Mouse (Mus musculus): ENCODE results near the gene Stra6. TPM values are rescaled to one million over a fixed set of nuclear protein-coding genes. Genes with fewer than 3 reads are reported as not detected.

Gene Stra6
- polyA plus RNA-seq, 1 experiment from 2014 or later: 38.0 TPM

GRCm38 (mm10) chr9:58053102-58053501, 10.5 kb upstream of the Stra6 start:
- Histone ChIP-seq H3K36me3 (replicated peaks; ENCODE audit: control insufficient read depth, insufficient read depth, low read depth, low read length) (no peaks in the 10 kb centered on the region), H3K9ac (replicated peaks; ENCODE audit: low read length) (no peak overlapping the region), H3K9me3 (replicated peaks; ENCODE audit: control insufficient read depth, low read length) (no peaks in the 10 kb centered on the region), H3K4me2 (ENCODE audit: low read depth, low read length) (no peak overlapping the region), H3K4me3 (ENCODE audit: low read depth, low read length) (no peak overlapping the region), H3K4me1 (ENCODE audit: control insufficient read depth, insufficient read depth, low read length) (no peaks in the 10 kb centered on the region; the same call in 1 of the 2 replicates), H3K27me3 (ENCODE audit: control insufficient read depth, insufficient read depth, low read length) (no peaks in the 10 kb centered on the region), H3K27ac (replicated peaks; ENCODE audit: low read depth, low read length) (no peak overlapping the region)
- 10% methylated on average over 3 of the region's 3 CpGs for WGBS
- DNase-seq (ENCODE audit: low spot score) (peak; percentile 79), ATAC-seq (replicated peaks; ENCODE audit: insufficient number of reproducible peaks, low FRiP score, low TSS enrichment, low read depth) (0 out of 2 replicates have a peak, but pooled peaks have one; percentile 25)

GRCm38 (mm10) chr9:58053544-58053943, 10.0 kb upstream of the Stra6 start:
- H3K9ac ChIP-seq (replicated peaks; ENCODE audit: low read length): no peak overlapping the region
- no peak overlapping the region for H3K27ac ChIP-seq (replicated peaks; ENCODE audit: low read depth, low read length)
- ATAC-seq (replicated peaks; ENCODE audit: insufficient number of reproducible peaks, low FRiP score, low TSS enrichment, low read depth) (no peak), DNase-seq (ENCODE audit: low spot score) (no peak)
- whole genome bisulfite sequencing: 49% methylated on average over 3 of the region's 3 CpGs
- no peaks in the 10 kb centered on the region for H3K36me3 ChIP-seq (replicated peaks; ENCODE audit: control insufficient read depth, insufficient read depth, low read depth, low read length)
- H3K4me3 ChIP-seq (ENCODE audit: low read depth, low read length): no peak overlapping the region
- no peak overlapping the region for H3K4me2 ChIP-seq (ENCODE audit: low read depth, low read length)
- H3K27me3 ChIP-seq (ENCODE audit: control insufficient read depth, insufficient read depth, low read length): no peaks in the 10 kb centered on the region
- no peaks in the 10 kb centered on the region for H3K4me1 ChIP-seq (ENCODE audit: control insufficient read depth, insufficient read depth, low read length)
- no peaks in the 10 kb centered on the region for H3K9me3 ChIP-seq (replicated peaks; ENCODE audit: control insufficient read depth, low read length)

- Histone ChIP-seq H3K4me3 (ENCODE audit: low read depth, low read length) (no peak overlapping the region), H3K9ac (replicated peaks; ENCODE audit: low read length) (no peak overlapping the region), H3K36me3 (replicated peaks; ENCODE audit: control insufficient read depth, insufficient read depth, low read depth, low read length) (no peaks in the 10 kb centered on the region), H3K4me2 (ENCODE audit: low read depth, low read length) (no peak overlapping the region), H3K4me1 (ENCODE audit: control insufficient read depth, insufficient read depth, low read length) (no peaks in the 10 kb centered on the region), H3K27ac (replicated peaks; ENCODE audit: low read depth, low read length) (no peak overlapping the region), H3K9me3 (replicated peaks; ENCODE audit: control insufficient read depth, low read length) (no peaks in the 10 kb centered on the region), H3K27me3 (ENCODE audit: control insufficient read depth, insufficient read depth, low read length) (no peaks in the 10 kb centered on the region)
- DNase-seq (ENCODE audit: low spot score): no peak
- WGBS: 92% methylated on average over 1 of the region's 1 CpGs
- ATAC-seq (replicated peaks; ENCODE audit: insufficient number of reproducible peaks, low FRiP score, low TSS enrichment, low read depth): no peak
These were observed 9.6 kb upstream of the Stra6 start for GRCm38 (mm10) chr9:58054032-58054431.

- no peak overlapping the region for H3K9ac ChIP-seq (replicated peaks; ENCODE audit: low read length)
- H3K9me3 ChIP-seq (replicated peaks; ENCODE audit: control insufficient read depth, low read length): no peaks in the 10 kb centered on the region
- H3K27ac ChIP-seq (replicated peaks; ENCODE audit: low read depth, low read length): no peak overlapping the region
- DNase-seq (ENCODE audit: low spot score) (no peak), ATAC-seq (replicated peaks; ENCODE audit: insufficient number of reproducible peaks, low FRiP score, low TSS enrichment, low read depth) (no peak)
- H3K4me1 ChIP-seq (ENCODE audit: control insufficient read depth, insufficient read depth, low read length): no peaks in the 10 kb centered on the region
- H3K4me2 ChIP-seq (ENCODE audit: low read depth, low read length): no peak overlapping the region
- 80% methylated on average over 5 of the region's 5 CpGs for WGBS
- H3K27me3 ChIP-seq (ENCODE audit: control insufficient read depth, insufficient read depth, low read length): no peaks in the 10 kb centered on the region; the same call in 1 of the 2 replicates
- H3K36me3 ChIP-seq (replicated peaks; ENCODE audit: control insufficient read depth, insufficient read depth, low read depth, low read length): no peaks in the 10 kb centered on the region
- H3K4me3 ChIP-seq (ENCODE audit: low read depth, low read length): no peak overlapping the region
These were observed 7.9 kb upstream of the Stra6 start for GRCm38 (mm10) chr9:58055666-58056065.

- WGBS: 36% methylated on average over 1 of the region's 1 CpGs
- ATAC-seq (replicated peaks; ENCODE audit: insufficient number of reproducible peaks, low FRiP score, low TSS enrichment, low read depth): no peak
- Histone ChIP-seq H3K27me3 (ENCODE audit: control insufficient read depth, insufficient read depth, low read length) (no peaks in the 10 kb centered on the region; the same call in 1 of the 2 replicates), H3K36me3 (replicated peaks; ENCODE audit: control insufficient read depth, insufficient read depth, low read depth, low read length) (no peaks in the 10 kb centered on the region), H3K4me1 (ENCODE audit: control insufficient read depth, insufficient read depth, low read length) (no peaks in the 10 kb centered on the region), H3K4me3 (ENCODE audit: low read depth, low read length) (no peak overlapping the region), H3K4me2 (ENCODE audit: low read depth, low read length) (no peak overlapping the region), H3K27ac (replicated peaks; ENCODE audit: low read depth, low read length) (no peak overlapping the region), H3K9ac (replicated peaks; ENCODE audit: low read length) (no peak overlapping the region), H3K9me3 (replicated peaks; ENCODE audit: control insufficient read depth, low read length) (no peaks in the 10 kb centered on the region)
- DNase-seq (ENCODE audit: low spot score): no peak
These were observed 3.7 kb upstream of the Stra6 start for GRCm38 (mm10) chr9:58059920-58060319.

- Histone ChIP-seq H3K9ac (replicated peaks; ENCODE audit: low read length) (no peak overlapping the region), H3K4me3 (ENCODE audit: low read depth, low read length) (no peak overlapping the region)
- 10% methylated on average over 23 of the region's 23 CpGs for WGBS
These were observed 2.6 kb upstream of the Stra6 start for GRCm38 (mm10) chr9:58060677-58061667.

GRCm38 (mm10) chr9:58065532-58065931, 1.9 kb downstream of the Stra6 start:
- 0 out of 2 replicates have a peak overlapping the region, but pooled peaks have one; percentile 20 for H3K27ac ChIP-seq (replicated peaks; ENCODE audit: low read depth, low read length)
- no peaks in the 10 kb centered on the region for H3K36me3 ChIP-seq (replicated peaks; ENCODE audit: control insufficient read depth, insufficient read depth, low read depth, low read length)
- H3K9me3 ChIP-seq (replicated peaks; ENCODE audit: control insufficient read depth, low read length): no peaks in the 10 kb centered on the region
- no peak overlapping the region for H3K9ac ChIP-seq (replicated peaks; ENCODE audit: low read length)
- H3K27me3 ChIP-seq (ENCODE audit: control insufficient read depth, insufficient read depth, low read length): no peaks in the 10 kb centered on the region; the same call in 1 of the 2 replicates
- H3K4me3 ChIP-seq (ENCODE audit: low read depth, low read length): no peak overlapping the region
- no peak overlapping the region for H3K4me2 ChIP-seq (ENCODE audit: low read depth, low read length)
- DNase-seq (ENCODE audit: low spot score): no peak
- no peaks in the 10 kb centered on the region for H3K4me1 ChIP-seq (ENCODE audit: control insufficient read depth, insufficient read depth, low read length)
- 39% methylated on average over 6 of the region's 6 CpGs for WGBS
- ATAC-seq (replicated peaks; ENCODE audit: insufficient number of reproducible peaks, low FRiP score, low TSS enrichment, low read depth): no peak

More at GRCm38 (mm10) chr9:58060677-58061667, 2.6 kb upstream of the Stra6 start:
- H3K4me2 ChIP-seq (ENCODE audit: low read depth, low read length): no peak overlapping the region
- no peaks in the 10 kb centered on the region for H3K36me3 ChIP-seq (replicated peaks; ENCODE audit: control insufficient read depth, insufficient read depth, low read depth, low read length)
- ATAC-seq (replicated peaks; ENCODE audit: insufficient number of reproducible peaks, low FRiP score, low TSS enrichment, low read depth) (no peak; the same call in 1 of the 2 replicates), DNase-seq (ENCODE audit: low spot score) (peak; percentile 85)
- no peaks in the 10 kb centered on the region; the same call in 1 of the 2 replicates for H3K27me3 ChIP-seq (ENCODE audit: control insufficient read depth, insufficient read depth, low read length)
- no peaks in the 10 kb centered on the region for H3K4me1 ChIP-seq (ENCODE audit: control insufficient read depth, insufficient read depth, low read length)
- H3K27ac ChIP-seq (replicated peaks; ENCODE audit: low read depth, low read length): no peak overlapping the region
- no peaks in the 10 kb centered on the region for H3K9me3 ChIP-seq (replicated peaks; ENCODE audit: control insufficient read depth, low read length)

Measured in embryonic facial prominence, embryonic 11.5 days (tissue).